Mouse (Mus musculus) adrenal gland, postnatal 4 days (tissue): ENCODE results near the gene Olfm2. TPM values are rescaled to one million over a fixed set of nuclear protein-coding genes. Genes with fewer than 3 reads are reported as not detected.

Source experiments
- DNase-seq, 2 experiments: peaks; one replicate each; pipeline ENCODE4 v3.0.0; 2021 to 2022; ENCODE audit warnings: low spot score in 2 of 2, mixed read lengths in 2 of 2
- long read RNA-seq, 2 experiments: library from polyadenylated mRNA; stranded (forward); transcript quantifications; one replicate each; pipeline ENCODE4 v2.0.0; 2021
- total RNA-seq, 2 experiments: library from RNA; stranded (reverse); gene quantifications; 2 replicates each; pipeline ENCODE4 v1.2.3; 2021

The Olfm2 gene
- 1 to 10 TPM; 6.5 to 8.5 TPM for total RNA-seq
- long read RNA-seq, experiment 1, partial matches to known transcripts: 0 of 4 reads
- long read RNA-seq, experiment 1, other reads (novel, unspliced or antisense): 0 of 4 reads
- long read RNA-seq, experiment 2, transcript Olfm2-203 (6 exons, 1,895 nt): major isoform, 11 of 19 reads
- long read RNA-seq, experiment 2, transcript Olfm2-204 (6 exons, 2,005 nt): minor isoform, 6 of 19 reads
- long read RNA-seq, experiment 2, partial matches to known transcripts: 2 of 19 reads
- long read RNA-seq, experiment 2, other reads (novel, unspliced or antisense): 0 of 19 reads

DNA sequence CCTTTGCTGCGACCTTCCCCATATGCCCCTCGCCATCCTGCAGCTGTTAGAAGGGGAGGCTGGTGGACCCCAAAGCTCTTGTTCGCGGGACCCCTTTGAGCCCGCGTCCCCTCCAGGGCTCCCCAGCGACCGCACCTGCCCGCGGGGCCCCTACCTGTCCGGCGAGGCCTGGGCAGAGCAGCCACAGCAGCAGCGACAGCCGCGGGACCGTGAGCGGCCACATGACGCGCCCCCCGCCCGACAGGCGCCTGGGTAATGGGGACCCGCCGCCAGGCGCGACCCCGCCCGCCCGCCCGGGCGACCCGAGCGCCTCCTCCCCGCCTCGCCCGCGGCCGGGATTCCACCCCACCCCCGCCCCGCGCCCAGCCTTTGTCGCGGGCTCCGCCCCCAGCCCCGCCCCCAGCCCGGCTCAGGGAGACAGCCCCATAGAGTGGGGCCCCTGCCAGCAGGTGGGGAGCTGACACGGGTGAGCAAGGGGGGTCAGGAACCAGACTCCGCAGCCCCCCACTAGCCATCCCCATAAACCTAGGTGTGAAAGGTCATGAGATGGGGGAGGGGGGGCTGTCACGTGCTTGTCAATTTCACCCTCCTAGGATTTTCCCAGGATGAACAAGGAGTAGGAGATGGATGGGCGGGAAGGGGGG is at the start of gene Olfm2:
TSS of gene Olfm2 (minus strand) at position 333 of the 644 bp plus-strand sequence.
- no peak for DNase-seq

DNA sequence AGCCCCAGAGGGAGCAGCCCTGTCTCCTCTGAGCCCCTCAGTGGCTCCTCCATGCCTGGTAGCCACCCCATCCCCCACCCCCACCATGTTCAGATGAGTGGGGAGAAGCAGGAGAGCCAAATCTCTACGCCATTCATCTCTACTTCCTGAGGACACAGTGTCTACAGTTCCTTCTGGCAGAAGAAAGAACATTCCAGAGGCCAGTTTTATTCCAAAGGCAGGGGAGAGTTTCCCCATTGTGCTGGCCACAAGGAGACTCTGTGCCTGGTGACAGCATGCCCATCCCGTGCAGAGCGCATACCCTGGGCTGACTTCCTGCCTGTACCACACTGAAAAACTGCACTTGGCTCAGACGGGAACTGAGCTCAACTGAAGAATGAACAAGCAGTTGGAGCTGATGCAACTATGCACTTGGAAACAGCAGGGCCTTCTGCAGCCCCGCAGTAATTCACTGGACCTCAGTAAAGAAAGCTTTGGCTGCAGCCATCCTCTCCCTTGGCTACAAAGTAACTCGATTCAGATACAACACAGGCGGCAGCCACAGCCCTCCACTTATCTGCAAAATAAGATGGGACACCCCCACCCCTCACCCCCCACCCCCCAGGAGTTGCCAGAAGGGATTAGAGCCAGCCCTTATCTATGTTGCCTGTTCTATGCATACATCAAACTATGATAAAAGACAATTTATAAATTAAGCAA is 48.1 kb upstream of the Olfm2 start:
- DNase-seq: no peak

DNA sequence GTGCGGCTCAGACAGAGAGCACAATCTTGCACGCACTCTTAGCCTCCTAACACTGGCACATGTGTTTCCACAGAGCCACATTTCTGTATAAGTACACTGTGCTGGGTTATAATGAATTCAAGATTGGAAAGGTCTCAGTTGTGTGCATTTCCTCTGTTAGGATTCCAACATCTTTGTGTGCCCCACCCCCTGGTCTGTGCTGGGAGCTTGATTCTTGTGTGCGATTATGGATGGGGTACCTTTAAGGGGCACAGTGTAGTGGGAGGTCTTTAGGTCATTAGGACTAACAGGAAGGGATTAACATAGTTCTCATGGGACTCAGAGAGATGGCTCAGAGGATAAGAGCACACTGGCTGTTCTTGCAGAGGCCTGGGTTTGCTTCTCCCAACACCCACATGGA is 44.2 kb upstream of the Olfm2 start:
- DNase-seq: no peak

DNA sequence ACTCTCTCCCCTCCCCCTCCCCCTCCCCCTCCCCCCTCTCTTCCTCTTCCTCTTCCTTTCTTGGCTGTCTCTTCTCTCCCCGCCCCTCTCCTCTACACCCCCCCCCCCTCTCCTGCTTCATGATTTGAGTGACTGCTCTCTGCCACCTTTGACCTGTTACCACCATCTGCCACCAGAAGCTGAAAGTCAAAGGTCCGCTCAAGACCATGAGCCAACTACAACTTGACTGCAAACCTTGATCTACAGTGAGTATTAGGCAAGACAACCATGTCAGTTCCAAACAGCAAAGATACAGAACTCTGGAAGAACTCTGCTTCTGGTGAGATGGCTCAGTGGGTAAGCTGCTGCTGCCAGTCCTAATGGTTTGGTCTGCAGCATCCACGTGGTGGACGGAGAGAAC is 43.5 kb upstream of the Olfm2 start:
- no peak for DNase-seq

DNA sequence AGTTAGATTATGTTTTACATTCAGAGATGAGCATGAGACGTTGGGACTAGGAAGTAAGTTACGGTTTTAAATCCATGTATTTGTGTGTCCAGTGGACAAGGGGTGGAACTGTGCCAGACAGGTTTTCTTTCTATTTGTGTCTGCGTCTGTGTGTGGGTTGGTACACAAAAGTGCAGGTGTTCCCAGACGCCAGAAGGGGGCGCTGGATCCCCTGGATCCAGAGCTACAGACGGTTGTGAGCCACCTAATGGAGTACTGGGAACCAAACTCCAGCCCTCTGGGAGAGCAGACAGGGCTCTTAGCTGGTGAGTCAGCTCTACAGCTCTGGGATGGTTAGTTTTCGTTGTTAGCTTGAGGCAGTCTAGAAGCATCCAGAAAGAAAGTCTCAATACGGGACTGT is 41.8 kb upstream of the Olfm2 start:
- DNase-seq: no peak

DNA sequence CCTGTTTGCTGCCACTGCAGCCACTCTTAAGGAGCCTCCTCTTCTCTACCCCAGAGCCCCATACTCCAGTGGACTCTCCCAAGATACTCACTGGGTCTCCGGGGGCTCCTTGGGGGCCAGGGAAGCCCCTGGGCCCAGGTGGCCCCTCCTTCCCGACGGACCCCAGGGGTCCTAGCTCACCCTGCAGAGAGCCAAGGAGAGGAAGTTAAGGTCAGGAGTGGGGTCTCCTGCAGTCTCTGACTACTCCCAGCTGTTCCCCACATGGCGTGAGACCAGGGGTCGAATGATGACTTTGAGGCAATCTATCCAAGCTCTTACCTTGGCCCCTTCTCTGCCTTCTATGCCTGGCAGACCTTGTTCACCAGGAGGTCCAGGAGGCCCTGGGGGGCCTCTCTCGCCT is 38.9 kb upstream of the Olfm2 start:
- no peak for DNase-seq

DNA sequence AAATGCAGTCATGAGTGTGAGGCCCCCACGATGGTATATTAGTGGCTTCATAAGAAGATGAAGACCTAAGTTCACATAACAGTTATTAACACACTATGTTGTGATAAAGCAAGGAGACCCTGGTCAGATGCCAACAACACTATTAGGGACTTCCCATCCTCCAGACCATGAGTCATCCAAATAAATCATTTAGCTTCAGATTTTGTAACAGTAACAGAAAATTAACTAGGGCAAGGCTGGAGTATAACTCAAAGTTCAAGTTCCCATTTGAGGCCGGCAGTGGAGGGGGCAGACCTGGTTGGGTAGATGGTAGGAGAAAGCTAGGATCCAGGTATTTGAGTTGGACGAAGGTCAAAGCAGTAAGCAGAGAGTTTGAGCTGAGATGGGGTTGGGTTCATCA is 35.1 kb upstream of the Olfm2 start:
- no peak for DNase-seq

DNA sequence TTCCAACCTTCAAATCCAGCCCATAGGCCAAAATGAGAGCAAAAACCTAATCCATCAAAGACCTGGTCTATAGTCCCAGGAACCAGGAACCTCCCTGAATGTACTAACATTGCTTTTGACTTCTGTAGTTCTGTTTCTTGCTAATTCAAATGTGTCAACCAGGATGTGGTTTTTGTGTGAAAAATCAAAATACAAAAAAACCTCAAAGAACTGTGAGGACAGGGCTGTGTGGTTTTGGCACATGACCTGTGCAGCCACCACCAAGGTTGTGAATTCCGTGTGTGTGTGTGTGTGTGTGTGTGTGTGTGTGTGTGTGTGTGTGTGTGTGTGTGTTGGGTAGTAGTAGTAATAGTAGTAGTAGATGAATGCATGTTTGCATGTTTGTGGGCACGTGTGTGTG is 19.1 kb upstream of the Olfm2 start:
- DNase-seq: no peak

DNA sequence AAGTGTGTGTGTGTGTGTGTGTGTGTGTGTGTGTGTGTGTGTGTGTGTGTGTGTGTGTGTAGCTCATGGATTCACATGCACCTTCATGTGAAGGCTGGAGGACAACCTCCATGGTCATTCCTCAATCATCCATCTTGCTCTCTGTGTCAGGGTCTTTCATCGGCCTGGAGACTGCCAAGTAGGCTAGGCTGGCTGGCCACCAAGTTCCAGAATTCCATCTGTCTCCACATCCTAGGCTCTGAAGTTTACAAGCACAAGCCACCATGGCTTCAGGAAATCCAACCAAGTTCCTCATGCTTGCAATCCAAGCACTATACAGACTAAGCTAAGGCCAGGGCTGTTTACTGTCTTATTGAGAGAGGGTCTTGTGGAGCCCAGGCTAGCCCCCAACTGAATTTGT is 16.9 kb upstream of the Olfm2 start:
- DNase-seq: no peak

DNA sequence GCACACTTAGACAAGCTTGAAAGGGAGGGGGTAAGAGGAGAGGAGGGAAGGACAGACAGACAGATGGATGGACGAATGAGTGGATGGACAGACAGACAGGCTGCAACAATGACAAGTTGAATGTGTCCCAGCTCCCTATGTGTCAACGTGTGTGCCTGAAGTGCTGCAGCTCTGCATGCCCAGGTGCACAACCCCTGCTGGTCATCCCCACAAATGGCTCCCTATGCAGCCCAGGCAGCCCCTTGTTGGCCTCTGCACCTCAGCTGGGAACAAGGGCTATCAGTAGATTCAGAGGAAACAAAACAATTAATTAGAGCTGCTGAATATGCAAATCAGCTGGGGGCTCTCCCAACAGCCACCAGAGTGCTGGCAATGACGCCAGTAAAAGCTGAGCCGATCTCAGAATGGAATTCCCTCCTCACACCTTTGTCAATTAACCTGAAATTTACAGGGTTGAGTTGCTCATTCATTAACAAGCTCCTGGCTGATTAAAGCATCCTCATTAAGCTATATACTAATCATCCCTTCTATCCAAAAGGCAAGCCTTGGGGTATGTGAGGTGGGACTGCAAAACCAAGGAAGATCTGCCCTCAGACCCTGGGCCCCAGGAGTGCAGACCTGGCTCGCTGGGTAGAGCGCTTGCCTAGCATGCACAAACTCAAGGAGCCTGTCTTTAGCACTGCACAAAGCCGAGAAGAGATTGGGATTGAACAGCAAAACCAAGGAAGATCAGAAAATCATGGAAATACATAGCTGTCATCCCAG is 16.2 kb upstream of the Olfm2 start:
- no peak for DNase-seq

DNA sequence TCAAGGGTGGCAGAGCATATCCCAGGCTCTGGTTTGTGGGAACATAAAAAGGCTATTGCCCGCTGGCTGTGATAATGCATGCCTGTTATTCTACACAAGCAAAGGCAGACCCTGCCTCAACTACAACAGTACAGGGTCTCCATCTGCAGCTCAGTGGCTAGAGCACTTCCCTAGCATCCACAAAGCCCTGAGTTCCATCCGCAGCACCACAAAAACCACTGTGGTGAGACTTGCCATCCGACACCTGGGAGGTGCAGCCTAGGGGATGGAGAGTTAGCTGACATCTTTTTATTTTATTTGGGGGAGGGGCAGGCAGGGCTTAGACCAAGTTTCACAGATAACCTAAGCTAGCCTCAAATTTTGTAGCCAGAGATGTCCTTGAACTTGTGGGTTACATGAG is 15.2 kb upstream of the Olfm2 start:
- no peak for DNase-seq

DNA sequence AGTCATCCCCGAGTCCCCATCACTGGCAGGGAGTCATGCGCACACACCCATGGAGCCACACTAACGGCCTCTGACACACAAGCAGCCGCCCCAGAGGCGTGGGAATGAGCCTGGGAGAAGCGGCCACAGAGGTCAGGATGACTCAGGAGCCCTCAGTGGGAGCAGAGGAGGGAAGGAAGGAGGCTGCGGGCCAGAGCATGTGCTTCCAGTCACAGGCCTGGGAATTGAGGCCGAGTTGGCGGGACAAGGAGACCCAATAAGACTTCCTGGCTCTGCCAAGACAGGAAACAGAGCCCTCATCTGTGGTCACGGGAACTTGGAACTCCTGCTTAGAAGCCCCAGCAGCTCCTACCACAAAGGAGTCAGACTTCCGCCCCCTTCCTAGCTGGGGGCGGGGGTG is 14.7 kb upstream of the Olfm2 start:
- DNase-seq: peak; percentile 26 to 37

DNA sequence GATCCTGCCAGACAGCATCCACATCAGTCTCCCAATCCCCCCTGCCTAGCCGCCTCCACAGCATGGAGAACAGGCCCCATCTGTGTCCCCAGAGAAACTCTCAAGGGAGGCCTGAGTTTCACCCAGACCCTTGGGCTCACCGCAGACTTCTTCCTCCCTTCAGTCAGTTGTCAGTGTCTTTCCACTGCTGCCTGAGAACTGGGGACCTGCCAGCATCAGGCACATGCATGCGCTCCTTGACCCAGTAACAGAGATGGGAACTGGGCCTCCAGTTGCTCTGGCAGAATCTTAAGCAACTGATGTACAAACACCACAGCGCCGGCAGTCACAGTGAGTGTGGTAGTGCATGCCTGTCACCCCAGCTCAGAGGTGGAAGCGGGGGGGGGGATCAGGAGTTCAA is 12.7 kb upstream of the Olfm2 start:
- DNase-seq: no peak

DNA sequence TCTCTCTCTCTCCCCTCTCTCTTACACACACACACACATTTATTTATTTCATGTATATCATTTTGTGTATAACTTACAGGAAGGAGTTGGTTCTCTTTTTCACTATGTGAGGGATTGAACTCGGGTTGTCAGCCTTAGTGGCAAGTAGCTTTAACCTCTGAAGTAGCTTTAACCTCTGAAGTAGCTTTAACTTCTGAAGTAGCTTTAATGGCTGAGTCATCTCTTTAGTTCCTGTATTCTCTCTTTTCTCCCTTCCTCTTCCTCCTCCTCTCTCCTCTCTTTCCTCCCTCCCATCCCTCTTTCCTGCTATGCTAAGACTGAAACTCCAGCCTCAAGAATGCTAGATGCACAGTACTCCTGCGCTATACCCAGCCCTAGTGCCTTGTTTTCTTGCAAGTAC is 12.1 kb upstream of the Olfm2 start:
- no peak for DNase-seq

DNA sequence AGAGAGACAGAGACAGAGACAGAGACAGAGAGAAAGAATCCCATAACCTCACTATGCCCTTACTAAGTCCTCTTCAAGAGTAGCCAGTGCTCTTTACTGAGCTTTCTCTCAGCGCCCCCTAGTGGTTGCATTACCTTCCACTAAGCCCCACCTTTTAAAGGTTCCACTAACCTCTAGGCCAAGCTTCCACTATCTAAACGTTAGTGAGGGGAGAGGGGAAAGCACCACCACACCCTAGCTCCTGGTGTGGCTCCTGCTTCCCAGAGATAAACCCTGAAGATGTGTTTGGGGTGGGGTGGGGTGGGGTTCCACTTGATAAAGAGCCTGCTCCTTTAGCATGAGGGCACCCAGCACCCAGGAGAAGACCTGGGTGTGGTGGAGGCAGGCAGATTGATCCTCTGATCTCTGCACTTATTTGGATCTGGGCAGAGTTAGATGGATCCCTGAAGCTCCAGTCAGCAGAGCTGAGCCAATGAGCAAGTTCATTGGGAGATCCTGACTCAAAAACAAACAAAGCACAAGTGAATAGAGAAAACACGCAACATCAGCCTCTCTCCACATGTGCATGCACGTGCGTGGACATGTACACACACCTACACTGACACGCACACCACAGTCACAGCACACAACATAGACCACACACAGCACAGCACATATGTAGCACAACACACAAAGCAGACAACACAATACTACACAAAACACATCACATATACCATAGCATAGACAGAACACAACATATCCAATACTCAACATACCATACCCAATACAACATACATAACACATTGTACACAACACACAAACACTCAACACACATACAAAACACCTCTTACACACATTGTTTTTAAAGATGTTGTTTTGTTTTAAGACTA is 11.2 kb upstream of the Olfm2 start:
- DNase-seq: peak in 1 of 2 experiments; percentile 57

DNA sequence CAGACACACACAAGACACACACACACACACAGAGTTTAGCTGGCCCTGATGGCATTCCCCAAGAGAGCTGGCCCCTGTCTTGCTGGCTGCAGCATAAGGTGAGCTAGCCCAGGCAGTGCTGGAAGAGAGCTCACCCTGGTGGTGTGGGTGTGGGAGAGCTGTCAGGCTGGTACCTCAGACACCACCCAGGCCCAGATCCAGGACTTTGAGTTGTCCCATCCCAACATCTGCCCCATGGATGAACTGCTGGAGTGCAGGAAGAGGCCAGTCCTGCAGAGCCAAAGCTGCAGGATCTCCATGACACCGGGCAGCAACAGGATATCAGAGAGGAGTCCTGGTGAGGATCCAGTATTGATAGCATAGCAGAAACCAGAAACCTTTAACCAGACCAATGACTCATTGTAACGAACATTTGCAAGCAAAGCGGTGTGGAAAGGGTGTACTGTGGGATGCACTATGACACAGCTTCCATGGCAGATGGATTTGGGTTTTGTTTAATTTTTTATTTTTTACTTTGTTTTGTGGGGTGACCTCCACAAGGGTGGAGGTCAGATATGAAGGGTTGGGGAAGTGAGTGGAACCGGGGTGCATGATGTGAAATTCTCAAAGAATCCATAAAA is 10.0 kb upstream of the Olfm2 start:
- no peak for DNase-seq

DNA sequence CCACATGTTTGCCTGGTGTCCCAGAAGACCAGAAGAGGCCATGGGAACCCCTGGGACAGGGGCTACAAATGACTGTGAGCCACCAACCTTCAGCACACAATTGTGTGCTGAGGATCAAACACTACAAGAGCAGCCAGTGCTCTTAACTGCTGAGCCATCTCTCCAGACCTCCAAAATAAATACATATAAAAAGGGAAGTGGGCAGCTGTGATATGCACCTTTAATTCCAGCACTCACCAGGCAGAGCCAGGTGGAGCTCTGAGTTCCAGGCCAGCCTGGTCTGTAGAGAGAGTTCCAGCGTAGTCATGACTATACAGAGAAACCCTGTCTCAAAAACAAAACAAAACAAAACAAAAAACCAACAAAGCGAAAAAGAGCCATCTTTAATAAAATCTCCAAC is 8.2 kb upstream of the Olfm2 start:
- DNase-seq: no peak

DNA sequence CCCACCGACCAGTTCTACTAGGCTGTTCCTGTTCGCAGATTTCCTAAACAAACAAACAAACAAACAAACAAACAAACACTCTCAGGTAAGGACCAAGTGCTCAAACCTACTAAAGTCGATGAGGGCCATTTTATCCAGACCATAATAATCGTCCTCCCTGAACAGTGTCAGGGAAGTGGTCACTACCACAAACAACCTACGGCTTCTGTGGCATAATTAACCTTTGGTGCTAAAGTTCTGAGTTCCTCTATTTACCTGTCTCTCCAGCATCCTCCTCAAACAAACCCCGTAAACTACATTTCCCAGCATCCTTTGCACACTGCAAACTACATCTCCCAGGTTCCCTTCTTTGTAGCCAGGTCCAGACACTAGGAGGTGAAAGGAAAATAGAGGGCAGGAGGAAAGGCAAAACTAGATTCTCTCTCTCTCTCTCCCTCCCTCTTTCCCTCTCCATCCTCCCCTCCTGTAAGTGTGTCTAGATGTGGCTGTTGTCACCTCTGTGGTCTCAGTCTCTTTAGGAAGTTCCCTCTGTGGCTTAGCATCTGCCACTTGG is 5.4 kb upstream of the Olfm2 start:
- DNase-seq: no peak

DNA sequence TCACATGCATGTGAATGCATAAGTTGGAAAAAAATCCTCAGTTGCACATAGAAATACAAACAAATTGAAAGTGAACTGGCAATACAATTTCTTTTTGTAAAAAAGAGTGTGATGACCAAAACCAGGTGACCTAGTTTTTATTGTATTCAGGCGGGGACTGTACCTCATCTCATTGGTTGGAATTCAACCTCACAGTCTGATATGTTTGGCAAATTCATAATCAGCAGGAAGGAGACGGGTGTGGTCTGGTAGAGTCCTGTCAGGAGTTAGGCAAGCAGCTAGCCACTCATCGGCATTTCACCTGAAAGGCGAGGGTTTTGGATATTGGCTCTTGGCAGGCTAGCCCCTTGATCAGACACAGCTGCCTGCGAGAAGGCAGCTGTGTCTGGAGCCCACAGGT is 3.1 kb upstream of the Olfm2 start:
- DNase-seq: no peak

DNA sequence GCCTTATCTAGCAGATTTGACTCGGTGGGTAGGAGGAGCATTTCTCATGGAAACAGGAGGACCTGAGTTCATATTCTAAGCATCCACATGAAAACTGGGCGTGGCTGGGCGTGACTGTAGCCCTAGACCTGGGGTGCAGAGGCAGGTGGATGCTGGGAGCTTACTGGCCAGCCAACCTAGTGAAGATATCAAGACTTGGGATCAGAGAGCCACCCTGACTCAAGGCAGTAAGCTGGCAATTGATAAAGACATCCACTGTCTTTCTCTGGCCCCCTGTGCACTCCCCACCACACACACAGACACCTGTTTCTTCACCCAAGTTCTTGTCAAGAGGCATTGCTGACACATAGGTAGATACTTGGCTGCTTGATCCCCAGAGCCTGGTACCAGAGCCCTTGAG is 2.4 kb upstream of the Olfm2 start:
- no peak for DNase-seq
